Mouse (Mus musculus): ENCODE data around the gene Krt76.

DNA sequence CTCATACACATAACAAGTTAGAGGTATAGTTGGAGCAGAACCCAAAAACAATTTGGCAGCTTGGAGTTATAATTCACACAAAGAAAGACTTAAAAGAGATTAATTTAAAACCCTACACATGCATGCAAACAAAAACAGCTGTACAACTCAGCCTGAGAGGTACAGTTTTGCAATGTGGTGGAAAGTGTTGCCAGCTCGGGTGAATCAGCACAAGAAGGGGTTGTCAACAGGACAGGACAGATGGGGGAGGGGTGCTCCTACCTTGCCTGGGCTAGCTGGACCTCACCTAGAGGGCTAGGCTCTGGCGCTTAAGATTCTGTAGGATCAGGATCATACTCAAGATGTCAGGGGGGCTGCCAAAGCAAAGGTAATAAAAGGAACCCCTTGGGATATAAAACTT is 14.7 kb downstream of the Krt76 start:
- TF ChIP-seq CTCF (IDR thresholded peaks at IDR 0.05; ENCODE audit: low read depth, low read length) (no peak), POLR2A (IDR thresholded peaks at IDR 0.05; ENCODE audit: extremely low read depth, insufficient read depth, low read length) (no peak)

Measured in liver, adult 2 months (tissue).